Mouse (Mus musculus): ENCODE measurements around the gene Dusp12. TPM values are rescaled to one million over a fixed set of nuclear protein-coding genes. Genes with fewer than 3 reads are reported as not detected.

The Dusp12 gene
- polyA plus RNA-seq, 1 experiment from 2014 or later: 84.6 TPM

GRCm38 (mm10) chr1:170901536-170902238, 16.3 kb upstream of the Dusp12 start:
- 39% methylated on average over 10 of the region's 10 CpGs for WGBS
- Histone ChIP-seq H3K27ac (ENCODE audit: low read length) (no peak overlapping the region), H3K9ac (ENCODE audit: low read depth, low read length) (no peak overlapping the region), H3K9me3 (ENCODE audit: control insufficient read depth, low read length) (no peaks in the 10 kb centered on the region), H3K4me1 (ENCODE audit: control insufficient read depth, insufficient read depth, low read length) (peaks cover 3% of the 10 kb centered on the region; the same call in 1 of the 2 replicates), H3K4me3 (ENCODE audit: low read length) (no peak overlapping the region), H3K36me3 (ENCODE audit: control insufficient read depth, insufficient read depth, low read length) (no peaks in the 10 kb centered on the region), H3K4me2 (ENCODE audit: low read depth, low read length) (no peak overlapping the region), H3K27me3 (replicated peaks; ENCODE audit: control insufficient read depth, insufficient read depth, low read length) (0 out of 2 replicates have a peak, but pooled peaks cover 2% of the 10 kb centered on the region)
- ATAC-seq: peak; percentile 65

- H3K4me1 ChIP-seq (ENCODE audit: control insufficient read depth, insufficient read depth, low read length): peaks cover 3% of the 10 kb centered on the region; the same call in 1 of the 2 replicates
- no peaks in the 10 kb centered on the region for H3K36me3 ChIP-seq (ENCODE audit: control insufficient read depth, insufficient read depth, low read length)
- H3K27ac ChIP-seq (ENCODE audit: low read length): no peak overlapping the region
- H3K27me3 ChIP-seq (replicated peaks; ENCODE audit: control insufficient read depth, insufficient read depth, low read length): 0 out of 2 replicates have a peak, but pooled peaks cover 2% of the 10 kb centered on the region
- H3K4me3 ChIP-seq (ENCODE audit: low read length): no peak overlapping the region
- H3K9ac ChIP-seq (ENCODE audit: low read depth, low read length): 0 out of 2 replicates have a peak overlapping the region, but pooled peaks have one; percentile 11
- 39% methylated on average over 10 of the region's 10 CpGs for WGBS
- H3K9me3 ChIP-seq (ENCODE audit: control insufficient read depth, low read length): no peaks in the 10 kb centered on the region
- peak overlapping the region; percentile 20; the same call in 1 of the 2 replicates for H3K4me2 ChIP-seq (ENCODE audit: low read depth, low read length)
- ATAC-seq: 0 out of 2 replicates have a peak, but pooled peaks have one; percentile 16
These were observed 15.6 kb upstream of the Dusp12 start for GRCm38 (mm10) chr1:170900799-170901467.

DNA sequence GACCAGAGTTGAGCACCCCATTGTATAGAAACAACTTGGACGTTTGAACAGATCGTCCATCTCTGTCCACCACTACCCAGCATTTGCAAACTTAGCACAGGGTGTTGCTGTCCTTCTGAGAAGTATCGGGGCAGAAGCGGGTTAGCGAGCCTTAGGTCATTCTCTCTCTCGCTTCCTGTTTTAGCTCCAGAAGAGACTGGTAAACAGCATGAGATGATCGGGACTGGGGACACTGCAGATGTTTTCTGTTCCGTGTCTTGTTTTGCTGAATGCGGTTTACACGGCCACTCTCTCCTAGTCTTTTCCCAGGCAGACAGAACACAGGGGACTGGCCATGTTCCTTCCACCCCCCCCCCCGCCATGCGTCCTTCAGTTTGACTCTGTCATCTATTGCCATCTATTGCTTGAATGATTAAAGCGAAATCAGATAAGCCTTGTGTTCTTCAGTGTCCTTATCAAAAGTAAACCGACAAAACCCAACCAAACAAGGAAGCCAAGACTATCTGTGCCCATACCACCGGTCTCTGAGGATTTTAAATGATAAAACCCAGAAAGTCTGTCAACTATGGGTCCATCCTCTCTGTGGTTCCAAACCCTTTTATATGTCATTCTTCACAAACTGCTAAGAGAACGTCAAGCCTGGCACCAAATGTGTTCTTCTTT, 13.2 kb upstream of the Dusp12 start:
- no peak overlapping the region for H3K4me3 ChIP-seq (ENCODE audit: low read length)
- ATAC-seq: no peak
- no peak overlapping the region for H3K9ac ChIP-seq (ENCODE audit: low read depth, low read length)
- H3K4me1 ChIP-seq (ENCODE audit: control insufficient read depth, insufficient read depth, low read length): peaks cover 5% of the 10 kb centered on the region; the same call in 1 of the 2 replicates
- no peaks in the 10 kb centered on the region for H3K9me3 ChIP-seq (ENCODE audit: control insufficient read depth, low read length)
- 54% methylated on average over 16 of the region's 16 CpGs for WGBS
- no peak overlapping the region for H3K4me2 ChIP-seq (ENCODE audit: low read depth, low read length)
- no peak overlapping the region for H3K27ac ChIP-seq (ENCODE audit: low read length)
- H3K27me3 ChIP-seq (replicated peaks; ENCODE audit: control insufficient read depth, insufficient read depth, low read length): 0 out of 2 replicates have a peak, but pooled peaks cover 2% of the 10 kb centered on the region
- no peaks in the 10 kb centered on the region for H3K36me3 ChIP-seq (ENCODE audit: control insufficient read depth, insufficient read depth, low read length)

DNA sequence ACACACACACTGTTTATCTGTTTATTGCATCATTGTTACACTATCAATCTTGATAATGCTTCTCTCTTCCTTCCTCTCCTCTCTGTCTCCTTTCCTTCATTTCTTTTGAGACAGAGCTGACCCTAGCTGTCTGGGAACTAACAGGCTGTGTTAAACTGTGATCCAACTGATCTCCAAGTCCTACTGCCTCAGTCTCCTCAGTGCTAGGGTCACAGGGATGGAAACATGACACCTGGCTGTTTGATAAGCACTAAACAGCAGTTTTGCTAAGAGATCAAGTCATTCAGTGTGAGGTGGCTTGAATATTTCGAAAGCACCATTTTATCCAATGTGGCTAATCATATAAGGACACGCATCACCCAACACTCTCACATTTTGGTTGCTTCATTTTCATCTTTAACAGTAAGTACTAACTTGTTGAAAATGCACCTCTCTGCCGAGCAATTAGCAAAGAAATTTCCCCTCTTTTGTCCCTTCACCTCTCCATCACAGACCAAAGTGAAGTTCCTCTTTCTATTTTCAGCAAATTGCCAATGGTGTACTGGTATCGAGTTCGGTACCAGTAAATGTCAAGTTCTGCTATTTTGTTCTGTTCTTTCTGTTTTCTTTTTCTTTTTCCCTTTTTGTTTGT, 11.4 kb upstream of the Dusp12 start:
- Histone ChIP-seq H3K9ac (ENCODE audit: low read depth, low read length) (no peak overlapping the region), H3K9me3 (ENCODE audit: control insufficient read depth, low read length) (no peaks in the 10 kb centered on the region), H3K36me3 (ENCODE audit: control insufficient read depth, insufficient read depth, low read length) (no peaks in the 10 kb centered on the region), H3K27me3 (replicated peaks; ENCODE audit: control insufficient read depth, insufficient read depth, low read length) (0 out of 2 replicates have a peak, but pooled peaks cover 2% of the 10 kb centered on the region), H3K27ac (ENCODE audit: low read length) (no peak overlapping the region), H3K4me1 (ENCODE audit: control insufficient read depth, insufficient read depth, low read length) (peaks cover 8% of the 10 kb centered on the region), H3K4me2 (ENCODE audit: low read depth, low read length) (no peak overlapping the region), H3K4me3 (ENCODE audit: low read length) (no peak overlapping the region)
- WGBS: 77% methylated on average over 5 of the region's 5 CpGs
- no peak for ATAC-seq

GRCm38 (mm10) chr1:170894603-170895602, 9.6 kb upstream of the Dusp12 start:
- Histone ChIP-seq H3K4me2 (ENCODE audit: low read depth, low read length) (no peak overlapping the region), H3K4me1 (ENCODE audit: control insufficient read depth, insufficient read depth, low read length) (peaks cover 6% of the 10 kb centered on the region; the same call in 1 of the 2 replicates), H3K9ac (ENCODE audit: low read depth, low read length) (no peak overlapping the region), H3K27me3 (replicated peaks; ENCODE audit: control insufficient read depth, insufficient read depth, low read length) (0 out of 2 replicates have a peak, but pooled peaks cover 2% of the 10 kb centered on the region), H3K4me3 (ENCODE audit: low read length) (no peak overlapping the region), H3K9me3 (ENCODE audit: control insufficient read depth, low read length) (no peaks in the 10 kb centered on the region), H3K36me3 (ENCODE audit: control insufficient read depth, insufficient read depth, low read length) (no peaks in the 10 kb centered on the region), H3K27ac (ENCODE audit: low read length) (no peak overlapping the region)
- ATAC-seq: no peak
- 60% methylated on average over 9 of the region's 9 CpGs for WGBS

- no peak overlapping the region for H3K4me3 ChIP-seq (ENCODE audit: low read length)
These were observed 6.9 kb upstream of the Dusp12 start for GRCm38 (mm10) chr1:170892279-170892678.

GRCm38 (mm10) chr1:170891646-170892045, 6.3 kb upstream of the Dusp12 start:
- H3K27me3 ChIP-seq (replicated peaks; ENCODE audit: control insufficient read depth, insufficient read depth, low read length): no peaks in the 10 kb centered on the region
- no peaks in the 10 kb centered on the region for H3K9me3 ChIP-seq (ENCODE audit: control insufficient read depth, low read length)
- H3K36me3 ChIP-seq (ENCODE audit: control insufficient read depth, insufficient read depth, low read length): no peaks in the 10 kb centered on the region
- H3K4me1 ChIP-seq (ENCODE audit: control insufficient read depth, insufficient read depth, low read length): peaks cover 9% of the 10 kb centered on the region; the same call in 1 of the 2 replicates
- ATAC-seq: no peak
- no peak overlapping the region for H3K9ac ChIP-seq (ENCODE audit: low read depth, low read length)
- no peak overlapping the region for H3K27ac ChIP-seq (ENCODE audit: low read length)
- 48% methylated on average over 2 of the region's 2 CpGs for WGBS
- H3K4me3 ChIP-seq (ENCODE audit: low read length): no peak overlapping the region
- H3K4me2 ChIP-seq (ENCODE audit: low read depth, low read length): no peak overlapping the region

More at GRCm38 (mm10) chr1:170892279-170892678, 6.9 kb upstream of the Dusp12 start:
- no peak for ATAC-seq
- Histone ChIP-seq H3K9ac (ENCODE audit: low read depth, low read length) (no peak overlapping the region), H3K27ac (ENCODE audit: low read length) (no peak overlapping the region), H3K9me3 (ENCODE audit: control insufficient read depth, low read length) (no peaks in the 10 kb centered on the region), H3K36me3 (ENCODE audit: control insufficient read depth, insufficient read depth, low read length) (no peaks in the 10 kb centered on the region), H3K4me1 (ENCODE audit: control insufficient read depth, insufficient read depth, low read length) (peaks cover 9% of the 10 kb centered on the region; the same call in 1 of the 2 replicates), H3K4me2 (ENCODE audit: low read depth, low read length) (no peak overlapping the region), H3K27me3 (replicated peaks; ENCODE audit: control insufficient read depth, insufficient read depth, low read length) (no peaks in the 10 kb centered on the region)
- WGBS: 47% methylated on average over 1 of the region's 1 CpGs

DNA sequence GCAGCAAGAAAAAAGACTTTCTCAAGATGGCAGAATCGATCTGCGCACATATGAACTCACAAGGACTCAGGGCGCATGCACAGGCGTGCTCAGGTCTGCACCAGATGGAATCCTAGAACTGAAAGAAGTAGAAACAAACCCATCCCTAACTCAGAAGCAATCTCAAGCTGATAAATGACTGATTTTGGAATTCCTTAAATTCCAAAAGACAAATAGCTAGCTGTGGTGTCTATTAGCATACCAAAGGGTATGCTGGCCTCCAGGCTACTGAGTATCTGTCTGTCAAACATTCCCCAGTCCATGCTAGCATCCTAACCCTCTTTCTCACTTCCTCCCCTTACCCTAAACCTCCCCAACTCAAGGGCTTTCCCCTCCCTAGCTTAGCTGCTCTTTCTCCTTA, 4.0 kb upstream of the Dusp12 start:
- no peaks in the 10 kb centered on the region for H3K36me3 ChIP-seq (ENCODE audit: control insufficient read depth, insufficient read depth, low read length)
- H3K27me3 ChIP-seq (replicated peaks; ENCODE audit: control insufficient read depth, insufficient read depth, low read length): no peaks in the 10 kb centered on the region
- H3K9ac ChIP-seq (ENCODE audit: low read depth, low read length): no peak overlapping the region
- WGBS: 80% methylated on average over 4 of the region's 4 CpGs
- H3K4me2 ChIP-seq (ENCODE audit: low read depth, low read length): no peak overlapping the region
- no peak overlapping the region for H3K4me3 ChIP-seq (ENCODE audit: low read length)
- ATAC-seq: no peak
- H3K9me3 ChIP-seq (ENCODE audit: control insufficient read depth, low read length): no peaks in the 10 kb centered on the region
- H3K4me1 ChIP-seq (ENCODE audit: control insufficient read depth, insufficient read depth, low read length): peaks cover 10% of the 10 kb centered on the region; the same call in 1 of the 2 replicates
- H3K27ac ChIP-seq (ENCODE audit: low read length): no peak overlapping the region
